11 mouse cellular contexts compared by ENCODE assay signal in genomic region chr5:75826283-75827098, GRCm38 (mm10).
A peak's percentile ranks its signal among the peaks of the same experiment; 100 is the strongest.
DNase-seq lines count a peak whose midpoint lies in the region; ATAC-seq and TF ChIP-seq lines count a peak whose summit lies in the region.
"Had no signal": no experiment of that assay in that cellular context is flagged by ENCODE, and none has a peak within 500 bp of the region (broad histone marks: within the 10 kb centered on the region; RNA-seq: fewer than 3 reads in every experiment).

No protein-coding gene starts in this region.

- H3K9me3 ChIP-seq in heart, embryonic 16.5 days (replicated peaks; ENCODE audit: control insufficient read depth, low read length), result no peaks in the 10 kb centered on the region
- H3K9me3 ChIP-seq in midbrain, embryonic 14.5 days (ENCODE audit: control insufficient read depth, low read length), result no peaks in the 10 kb centered on the region
- H3K9me3 ChIP-seq: forebrain, embryonic 13.5 days had no signal

- ATAC-seq in heart, embryonic 16.5 days (replicated peaks; ENCODE audit: extremely low read depth, insufficient read depth, low FRiP score), result peak; percentile 46; the same call in 1 of the 2 replicates
- ATAC-seq in erythroid progenitor cell, adult 5-6 weeks (replicated peaks; ENCODE audit: low FRiP score, poor library complexity, severe bottlenecking), result no peak
- no peak for ATAC-seq in midbrain, embryonic 14.5 days (ENCODE audit: low FRiP score, low TSS enrichment)

- H3K4me1 ChIP-seq in heart, embryonic 16.5 days (ENCODE audit: control insufficient read depth, insufficient read depth, low read length), result peaks cover 10% of the 10 kb centered on the region; the same call in 1 of the 2 replicates
- no peaks in the 10 kb centered on the region for H3K4me1 ChIP-seq in midbrain, embryonic 14.5 days (ENCODE audit: control insufficient read depth, insufficient read depth, low read length)

- peak overlapping the region; percentile 73 for H3K27ac ChIP-seq in heart, embryonic 16.5 days (ENCODE audit: low read length)
- H3K27ac ChIP-seq in left cerebral cortex, adult 2 months, result no peak overlapping the region
- no peak overlapping the region for H3K27ac ChIP-seq in midbrain, embryonic 14.5 days (replicated peaks; ENCODE audit: low read depth, low read length)
- H3K27ac ChIP-seq: forebrain, embryonic 13.5 days had no signal

- H3K36me3 ChIP-seq in heart, embryonic 16.5 days (ENCODE audit: control insufficient read depth, insufficient read depth), result no peaks in the 10 kb centered on the region
- no peaks in the 10 kb centered on the region for H3K36me3 ChIP-seq in midbrain, embryonic 14.5 days (ENCODE audit: control insufficient read depth, insufficient read depth, low read length)

- H3K9ac ChIP-seq in heart, embryonic 16.5 days (ENCODE audit: low read length), result no peak overlapping the region
- H3K9ac ChIP-seq in midbrain, embryonic 14.5 days (replicated peaks; ENCODE audit: low read length), result no peak overlapping the region
- H3K9ac ChIP-seq: forebrain, embryonic 13.5 days had no signal

- TF ChIP-seq CTCF in left cerebral cortex, adult 2 months (IDR thresholded peaks at IDR 0.05), result no peak

- no peak overlapping the region for H3K4me2 ChIP-seq in heart, embryonic 16.5 days (ENCODE audit: low read depth, low read length)
- no peak overlapping the region for H3K4me2 ChIP-seq in midbrain, embryonic 14.5 days (ENCODE audit: low read length)
- H3K4me2 ChIP-seq: forebrain, embryonic 13.5 days had no signal

- intact Hi-C loops in left cerebral cortex, adult 2 months (cut with DNase I), result no loop called here

- DNase-seq in heart, adult 11 months, result peak; percentile 96
- DNase-seq in heart, postnatal 4 days, result no peak
- peak; percentile 25 to 29 for DNase-seq in adrenal gland, postnatal 36 days
- DNase-seq in lung, postnatal 10 days, result peak; percentile 45
- DNase-seq in left cerebral cortex, adult 2 months (ENCODE audit: extremely low spot score in 1 of 2, low spot score in 2 of 2), result no peak
- no peak for DNase-seq in midbrain, embryonic 14.5 days
- DNase-seq: right cerebral cortex, postnatal 25 days had no signal

- no peaks in the 10 kb centered on the region for H3K27me3 ChIP-seq in heart, embryonic 16.5 days (ENCODE audit: control insufficient read depth, insufficient read depth, low read length)
- H3K27me3 ChIP-seq in midbrain, embryonic 14.5 days (ENCODE audit: control insufficient read depth, insufficient read depth, low read length), result no peaks in the 10 kb centered on the region
- H3K27me3 ChIP-seq: forebrain, embryonic 13.5 days had no signal

- WGBS in heart, embryonic 16.5 days, result 31% methylated on average over 10 of the region's 10 CpGs
- WGBS in midbrain, embryonic 14.5 days, result 83% methylated on average over 10 of the region's 10 CpGs

- no peak overlapping the region for H3K4me3 ChIP-seq in heart, embryonic 16.5 days (ENCODE audit: low read length)
- H3K4me3 ChIP-seq in left cerebral cortex, adult 2 months, result no peak overlapping the region
- no peak overlapping the region for H3K4me3 ChIP-seq in midbrain, embryonic 14.5 days (replicated peaks; ENCODE audit: low read depth, low read length)
- H3K4me3 ChIP-seq: forebrain, embryonic 13.5 days; myocyte had no signal

Comparison
In these comparisons a context has a peak if more than half of its experiments do, and no peak if none do; other contexts are left out.
1. DNase-seq: peak in heart, adult 11 months (single experiment), adrenal gland, postnatal 36 days (2 of 2) and lung, postnatal 10 days (single experiment); none in heart, postnatal 4 days (single experiment), left cerebral cortex, adult 2 months (0 of 2) and midbrain, embryonic 14.5 days (single experiment).